Mouse (Mus musculus): Measurements from ENCODE around the gene Triobp. TPM values are rescaled to one million over a fixed set of nuclear protein-coding genes. Genes with fewer than 3 reads are reported as not detected.

Triobp gene
- polyA plus RNA-seq, 1 experiment from 2014 or later: 135 TPM

- DNase-seq (ENCODE audit: low read depth, low spot score): no peak
- no peak for TF ChIP-seq CTCF (IDR thresholded peaks at IDR 0.05)
- ChIA-PET POLR2A (no interaction called here), CTCF (no interaction called here)
- no peak for ATAC-seq
- in situ Hi-C loops (cut with MboI; ENCODE audit: low pct_unique_long_range_greater_than_20kb): no loop called here
- no peaks in the 10 kb centered on the region for H3K27me3 ChIP-seq
Measured at GRCm38 (mm10) chr15:79009734-79010133, 62.2 kb downstream of the Triobp start.

GRCm38 (mm10) chr15:79011550-79011949 lies 64.0 kb downstream of the Triobp start:
- ChIA-PET POLR2A (no interaction called here), CTCF (no interaction called here)
- no peak for TF ChIP-seq CTCF (IDR thresholded peaks at IDR 0.05)
- in situ Hi-C loops (cut with MboI; ENCODE audit: low pct_unique_long_range_greater_than_20kb): no loop called here
- no peaks in the 10 kb centered on the region for H3K27me3 ChIP-seq
- no peak for DNase-seq (ENCODE audit: low read depth, low spot score)
- ATAC-seq: no peak

- ATAC-seq: no peak
- TF ChIP-seq CTCF (IDR thresholded peaks at IDR 0.05): no peak
Measured at GRCm38 (mm10) chr15:79013382-79013781, 65.9 kb downstream of the Triobp start.

GRCm38 (mm10) chr15:79018191-79018590 lies 70.7 kb downstream of the Triobp start:
- ATAC-seq (no peak), DNase-seq (ENCODE audit: low read depth, low spot score) (no peak)
- no peaks in the 10 kb centered on the region for H3K27me3 ChIP-seq
- no peak for TF ChIP-seq CTCF (IDR thresholded peaks at IDR 0.05)
- ChIA-PET POLR2A (no interaction called here), CTCF (no interaction called here)
- in situ Hi-C loops (cut with MboI; ENCODE audit: low pct_unique_long_range_greater_than_20kb): no loop called here

More at GRCm38 (mm10) chr15:79013382-79013781, 65.9 kb downstream of the Triobp start:
- no peak for DNase-seq (ENCODE audit: low read depth, low spot score)
- H3K27me3 ChIP-seq: no peaks in the 10 kb centered on the region
- ChIA-PET CTCF (no interaction called here), POLR2A (interaction anchor here (1.5 kb wide), 1 partner anchor 14 kb away, joined by 5 read pairs; no protein-coding TSS in a partner anchor)
- in situ Hi-C loops (cut with MboI; ENCODE audit: low pct_unique_long_range_greater_than_20kb): no loop called here

- ChIA-PET POLR2A (no interaction called here), CTCF (no interaction called here)
- no peaks in the 10 kb centered on the region for H3K27me3 ChIP-seq
- ATAC-seq: no peak
- TF ChIP-seq CTCF (IDR thresholded peaks at IDR 0.05): no peak
- in situ Hi-C loops (cut with MboI; ENCODE audit: low pct_unique_long_range_greater_than_20kb): no loop called here
- no peak for DNase-seq (ENCODE audit: low read depth, low spot score)
Measured at GRCm38 (mm10) chr15:79018886-79019285, 71.4 kb downstream of the Triobp start.

- ChIA-PET POLR2A (no interaction called here), CTCF (interaction anchor here (1.1 kb wide), 1 partner anchor 15 kb away, joined by 5 read pairs; no protein-coding TSS in a partner anchor)
- in situ Hi-C loops (cut with MboI; ENCODE audit: low pct_unique_long_range_greater_than_20kb): no loop called here
- H3K27me3 ChIP-seq: no peaks in the 10 kb centered on the region
- no peak for TF ChIP-seq CTCF (IDR thresholded peaks at IDR 0.05)
- DNase-seq (ENCODE audit: low read depth, low spot score): no peak
- ATAC-seq: no peak
Measured at GRCm38 (mm10) chr15:79022671-79023230, 75.2 kb downstream of the Triobp start.

- ChIA-PET CTCF (interaction anchor here (1.1 kb wide), 1 partner anchor 14 kb away, joined by 5 read pairs; no protein-coding TSS in a partner anchor), POLR2A (no interaction called here)
- no peaks in the 10 kb centered on the region for H3K27me3 ChIP-seq
- in situ Hi-C loops (cut with MboI; ENCODE audit: low pct_unique_long_range_greater_than_20kb): no loop called here
- DNase-seq (ENCODE audit: low read depth, low spot score) (no peak), ATAC-seq (no peak)
- no peak for TF ChIP-seq CTCF (IDR thresholded peaks at IDR 0.05)
Measured at GRCm38 (mm10) chr15:79023366-79023765, 75.8 kb downstream of the Triobp start.

GRCm38 (mm10) chr15:79025687-79026308 lies 78.3 kb downstream of the Triobp start:
- H3K27me3 ChIP-seq: no peaks in the 10 kb centered on the region
- DNase-seq (ENCODE audit: low read depth, low spot score): no peak
- CTCF ChIA-PET: no interaction called here
- POLR2A ChIA-PET: interaction anchor here (1.0 to 1.2 kb wide), 2 partner anchors 29 to 35 kb away, joined by 3 read pairs; no protein-coding TSS in a partner anchor
- ATAC-seq: no peak
- TF ChIP-seq CTCF (IDR thresholded peaks at IDR 0.05): no peak
- in situ Hi-C loops (cut with MboI; ENCODE audit: low pct_unique_long_range_greater_than_20kb): no loop called here

GRCm38 (mm10) chr15:79026511-79027290 lies 79.2 kb downstream of the Triobp start:
- no peak for TF ChIP-seq CTCF (IDR thresholded peaks at IDR 0.05)
- in situ Hi-C loops (cut with MboI; ENCODE audit: low pct_unique_long_range_greater_than_20kb): no loop called here
- no peak for ATAC-seq
- no peaks in the 10 kb centered on the region for H3K27me3 ChIP-seq
- POLR2A ChIA-PET: no interaction called here
- no peak for DNase-seq (ENCODE audit: low read depth, low spot score)
- CTCF ChIA-PET: interaction anchor here (1.7 kb wide), 1 partner anchor 11 kb away, joined by 5 read pairs; no protein-coding TSS in a partner anchor

- ATAC-seq (peak; percentile 13), DNase-seq (ENCODE audit: low read depth, low spot score) (no peak)
- in situ Hi-C loops (cut with MboI; ENCODE audit: low pct_unique_long_range_greater_than_20kb): no loop called here
Measured at GRCm38 (mm10) chr15:79027291-79028205, 80.0 kb downstream of the Triobp start.

More at GRCm38 (mm10) chr15:79027291-79028205, 80.0 kb downstream of the Triobp start:
- no peaks in the 10 kb centered on the region for H3K27me3 ChIP-seq
- ChIA-PET CTCF (interaction anchor here (1.7 kb wide), 1 partner anchor 10 kb away, joined by 5 read pairs; no protein-coding TSS in a partner anchor), POLR2A (interaction anchor here (0.6 to 1.0 kb wide), 3 partner anchors 12 to 161 kb away, joined by 3 to 4 read pairs (median 4); no protein-coding TSS in a partner anchor)
- TF ChIP-seq CTCF (IDR thresholded peaks at IDR 0.05): no peak
